Mouse (Mus musculus) forebrain, embryonic 15.5 days (tissue): Measurements from ENCODE around the gene Slc22a16. TPM values are rescaled to one million over a fixed set of nuclear protein-coding genes. Genes with fewer than 3 reads are reported as not detected.
A peak's percentile ranks its signal among the peaks of the same experiment; 100 is the strongest.
"Not testable (repeated sequence)": the region's sequence is repeated elsewhere in the genome, so short reads cannot be mapped to it uniquely, and the experiment has no call there.

Source experiments
- ATAC-seq: fragments of 200-750 bp; cut with Nextera tagmentation; replicated peaks from 2 replicates; pipeline ENCODE4 v1.8.0; 2017; ENCODE audit warnings: mild to moderate bottlenecking, moderate TSS enrichment, moderate library complexity
- H3K27ac ChIP-seq: fragments of 300-500 bp; sonication (generic); replicated peaks from 2 replicates; pipeline ENCODE4 v1.5.1; 2015; ENCODE audit warnings: mild to moderate bottlenecking, inconsistent platforms
- H3K27me3 ChIP-seq: fragments of 300-500 bp; sonication (generic); 2 replicates; pipeline ENCODE4 v1.6.1; 2015; ENCODE audit warnings: inconsistent platforms
- H3K36me3 ChIP-seq: fragments of 300-500 bp; sonication (generic); 2 replicates; pipeline ENCODE4 v1.6.1; 2015; ENCODE audit warnings: mild to moderate bottlenecking, inconsistent platforms
- H3K4me1 ChIP-seq: fragments of 300-500 bp; sonication (generic); 2 replicates; pipeline ENCODE4 v1.6.1; 2015; ENCODE audit warnings: inconsistent platforms
- H3K4me2 ChIP-seq: fragments of 300-500 bp; sonication (generic); replicated peaks from 2 replicates; pipeline ENCODE4 v1.6.1; 2015; ENCODE audit warnings: mild to moderate bottlenecking, inconsistent platforms
- H3K4me3 ChIP-seq: fragments of 300-500 bp; sonication (generic); 2 replicates; pipeline ENCODE4 v1.5.1; 2015; ENCODE audit warnings: mild to moderate bottlenecking, inconsistent platforms
- H3K9ac ChIP-seq: fragments of 300-500 bp; sonication (generic); replicated peaks from 2 replicates; pipeline ENCODE4 v1.6.1; 2015; ENCODE audit warnings: mild to moderate bottlenecking, inconsistent platforms
- H3K9me3 ChIP-seq: fragments of 300-500 bp; sonication (generic); 2 replicates; pipeline ENCODE4 v1.6.1; 2016; ENCODE audit warnings: inconsistent platforms
- WGBS: fragments of 180-500 bp; shearing (Covaris S2); methylation state at CpG from one replicate; pipeline ENCODE4 v1.1.7; 2015; ENCODE audit warnings: mixed read lengths; 5-methylcytosine and 5-hydroxymethylcytosine counted together
- polyA plus RNA-seq: library from polyadenylated mRNA; unstranded; fragments of >200 nt; fragmentation: Nextera tagmentation; extraction: Ambion mirVana; gene quantifications from 2 replicates; pipeline ENCODE4 v1.2.1, GENCODE M21; 2015

Slc22a16 gene
- polyA plus RNA-seq, 1 experiment from 2014 or later: not detected

- H3K4me2 ChIP-seq, H3K27me3 ChIP-seq, H3K27ac ChIP-seq, H3K4me3 ChIP-seq, H3K4me1 ChIP-seq, H3K9ac ChIP-seq, ATAC-seq, H3K36me3 ChIP-seq, H3K9me3 ChIP-seq: not testable (repeated sequence)
- 95% methylated on average over 4 of the region's 4 CpGs for WGBS
These were observed 37.5 kb upstream of the Slc22a16 start for GRCm38 (mm10) chr10:40532586-40532985.

DNA sequence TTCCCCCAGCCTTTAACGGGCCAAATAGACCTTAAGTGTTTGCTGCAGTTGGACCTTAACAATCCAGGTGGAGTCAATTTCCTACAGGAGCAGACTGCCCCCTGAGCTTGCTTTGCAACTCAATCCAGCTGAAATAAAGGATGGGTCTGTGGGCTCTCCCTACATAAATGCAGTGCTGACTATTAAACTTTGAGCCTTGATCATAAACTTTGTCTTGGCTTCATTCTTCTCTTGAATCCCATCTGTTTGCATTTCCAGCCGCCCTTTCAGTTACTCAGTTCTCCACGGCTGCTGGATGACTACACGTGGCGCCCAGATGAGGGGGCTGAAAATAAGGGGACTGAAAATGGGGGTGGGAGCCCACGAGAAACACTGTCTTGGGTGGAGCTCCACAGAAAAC, 28.8 kb upstream of the Slc22a16 start:
- no peak overlapping the region for H3K27ac ChIP-seq
- H3K9ac ChIP-seq: no peak overlapping the region
- no peaks in the 10 kb centered on the region for H3K9me3 ChIP-seq
- no peak overlapping the region for H3K4me3 ChIP-seq
- no peaks in the 10 kb centered on the region for H3K36me3 ChIP-seq
- no peak overlapping the region for H3K4me2 ChIP-seq
- no peak for ATAC-seq
- H3K27me3 ChIP-seq: no peaks in the 10 kb centered on the region
- H3K4me1 ChIP-seq: no peaks in the 10 kb centered on the region
- WGBS: 85% methylated on average over 6 of the region's 6 CpGs

- H3K9me3 ChIP-seq: no peaks in the 10 kb centered on the region
- no peaks in the 10 kb centered on the region for H3K36me3 ChIP-seq
- ATAC-seq: no peak
- H3K4me3 ChIP-seq: no peak overlapping the region
- WGBS: 78% methylated on average over 2 of the region's 2 CpGs
- H3K27me3 ChIP-seq: no peaks in the 10 kb centered on the region
- H3K4me1 ChIP-seq: no peaks in the 10 kb centered on the region
- H3K4me2 ChIP-seq: no peak overlapping the region
- H3K9ac ChIP-seq: no peak overlapping the region
- no peak overlapping the region for H3K27ac ChIP-seq
These were observed 20.8 kb upstream of the Slc22a16 start for GRCm38 (mm10) chr10:40549317-40549716.

DNA sequence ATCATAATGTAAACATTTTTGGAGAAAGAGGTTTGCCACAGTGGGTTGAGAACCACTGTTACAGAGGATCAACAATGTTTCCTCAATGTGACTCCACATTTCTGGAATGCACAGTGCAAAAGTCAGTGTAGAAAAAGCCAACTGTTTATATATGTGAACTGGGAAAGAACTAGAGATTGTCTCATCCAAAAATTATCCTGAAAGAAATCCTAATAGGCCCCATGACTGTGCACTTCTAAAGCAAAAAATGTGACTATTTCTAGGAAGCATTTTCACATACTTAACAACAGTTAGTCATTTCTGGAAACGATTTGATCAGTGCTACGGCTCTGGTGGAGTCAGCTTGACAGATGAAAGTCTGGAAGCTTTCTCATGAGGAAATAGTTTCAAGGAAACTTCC, 18.3 kb upstream of the Slc22a16 start:
- Histone ChIP-seq H3K27me3 (no peaks in the 10 kb centered on the region), H3K9me3 (no peaks in the 10 kb centered on the region), H3K4me1 (no peaks in the 10 kb centered on the region), H3K4me2 (no peak overlapping the region), H3K27ac (no peak overlapping the region), H3K9ac (no peak overlapping the region), H3K36me3 (no peaks in the 10 kb centered on the region), H3K4me3 (no peak overlapping the region)
- ATAC-seq: no peak
- 72% methylated on average over 2 of the region's 2 CpGs for WGBS

DNA sequence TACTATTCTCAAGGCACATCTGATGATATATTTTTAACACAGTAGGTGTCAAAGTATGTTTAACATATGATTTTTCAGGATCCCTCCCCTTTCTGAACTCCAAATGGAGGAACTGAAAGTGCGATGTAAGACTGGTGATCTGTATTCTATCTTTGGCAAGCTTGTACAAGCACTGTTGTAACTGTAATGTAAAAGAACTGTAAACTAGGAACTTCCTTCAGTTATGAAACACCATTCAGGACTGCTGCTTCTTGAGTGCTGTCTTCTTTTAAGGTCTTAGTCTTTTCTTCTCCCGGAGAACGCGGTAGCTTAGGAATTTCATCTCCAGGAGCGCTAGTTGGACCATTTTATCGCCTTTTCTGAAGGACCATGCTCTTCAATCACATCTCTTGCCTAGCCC, 4.4 kb upstream of the Slc22a16 start:
- WGBS: 96% methylated on average over 6 of the region's 6 CpGs
- H3K4me3 ChIP-seq, H3K9ac ChIP-seq, H3K27me3 ChIP-seq, H3K4me2 ChIP-seq, ATAC-seq, H3K4me1 ChIP-seq, H3K27ac ChIP-seq, H3K36me3 ChIP-seq, H3K9me3 ChIP-seq: not testable (repeated sequence)

DNA sequence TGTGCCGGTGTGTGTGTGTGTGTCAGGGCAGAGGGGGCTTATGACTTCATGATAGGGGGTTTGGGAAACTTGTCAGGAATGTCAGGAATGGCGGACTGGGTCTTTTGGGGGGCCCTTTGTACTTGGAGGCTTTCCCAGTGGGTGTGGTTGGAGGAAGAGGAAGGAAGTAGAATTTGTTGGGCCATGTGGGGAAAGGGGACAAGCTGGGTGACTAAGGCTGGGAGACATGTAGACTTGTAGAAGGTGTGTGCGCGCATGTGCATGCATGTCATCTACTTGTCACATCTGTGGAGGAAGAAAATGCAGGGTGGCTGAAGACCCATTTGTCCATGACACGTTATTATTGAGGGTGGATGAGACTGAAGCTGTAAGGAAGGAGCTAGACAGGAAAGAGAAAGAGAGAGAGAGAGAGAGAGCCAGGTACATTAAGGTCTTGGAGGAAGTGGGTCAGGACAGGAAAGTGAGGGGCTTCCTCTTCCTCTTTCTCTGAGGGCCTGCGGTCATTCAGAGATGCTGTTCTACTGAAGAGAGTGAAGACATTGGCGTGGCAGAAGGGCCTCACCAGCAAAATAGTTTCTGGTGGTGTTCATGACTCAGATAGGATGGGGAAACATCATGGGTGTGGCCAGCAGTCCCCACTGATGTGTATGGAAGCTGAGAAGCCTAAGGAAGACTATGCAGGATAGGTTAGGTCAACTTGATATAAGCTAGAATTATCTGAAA, 5.9 kb downstream of the Slc22a16 start:
- H3K27me3 ChIP-seq: no peaks in the 10 kb centered on the region
- no peaks in the 10 kb centered on the region for H3K4me1 ChIP-seq
- H3K9me3 ChIP-seq: no peaks in the 10 kb centered on the region
- WGBS: 94% methylated on average over 7 of the region's 7 CpGs
- no peak overlapping the region for H3K27ac ChIP-seq
- no peak overlapping the region for H3K4me2 ChIP-seq
- H3K4me3 ChIP-seq: no peak overlapping the region
- H3K9ac ChIP-seq: no peak overlapping the region
- no peaks in the 10 kb centered on the region for H3K36me3 ChIP-seq
- no peak for ATAC-seq

DNA sequence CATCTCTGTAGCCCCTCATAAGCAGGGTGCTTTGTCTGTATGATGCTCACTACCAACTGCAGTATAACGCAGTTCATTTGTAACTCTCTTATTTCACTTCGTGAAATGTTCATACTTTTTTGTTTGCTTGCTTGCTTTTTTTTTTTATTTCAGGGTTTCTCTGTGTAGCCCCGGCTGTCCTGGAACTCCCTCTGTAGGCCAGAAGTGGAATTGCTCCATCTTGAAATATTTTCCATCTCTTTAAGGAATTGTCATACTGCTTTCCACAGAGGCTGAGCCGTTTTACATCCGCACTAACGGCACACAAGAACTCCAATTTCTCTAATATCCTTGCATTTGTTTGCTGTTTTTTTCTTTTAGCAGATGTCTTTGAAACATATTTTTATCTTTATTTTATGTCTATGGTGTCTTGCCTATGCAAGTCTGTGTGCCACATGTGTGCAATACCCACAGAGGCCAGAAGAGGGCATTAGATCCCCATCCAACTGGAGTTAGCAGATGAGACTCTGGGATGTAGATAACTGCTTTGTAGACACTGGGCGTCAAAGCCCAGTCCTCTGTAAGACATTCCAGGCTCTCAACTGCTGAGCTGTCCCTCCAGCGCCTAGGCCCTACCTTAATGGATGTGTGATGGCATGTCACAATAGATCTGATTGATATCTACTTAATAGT, 13.6 kb downstream of the Slc22a16 start:
- Histone ChIP-seq H3K4me1 (no peaks in the 10 kb centered on the region), H3K27ac (no peak overlapping the region), H3K36me3 (no peaks in the 10 kb centered on the region), H3K9me3 (no peaks in the 10 kb centered on the region), H3K4me2 (no peak overlapping the region), H3K9ac (no peak overlapping the region), H3K27me3 (no peaks in the 10 kb centered on the region), H3K4me3 (no peak overlapping the region)
- WGBS: 83% methylated on average over 8 of the region's 8 CpGs
- ATAC-seq: no peak

DNA sequence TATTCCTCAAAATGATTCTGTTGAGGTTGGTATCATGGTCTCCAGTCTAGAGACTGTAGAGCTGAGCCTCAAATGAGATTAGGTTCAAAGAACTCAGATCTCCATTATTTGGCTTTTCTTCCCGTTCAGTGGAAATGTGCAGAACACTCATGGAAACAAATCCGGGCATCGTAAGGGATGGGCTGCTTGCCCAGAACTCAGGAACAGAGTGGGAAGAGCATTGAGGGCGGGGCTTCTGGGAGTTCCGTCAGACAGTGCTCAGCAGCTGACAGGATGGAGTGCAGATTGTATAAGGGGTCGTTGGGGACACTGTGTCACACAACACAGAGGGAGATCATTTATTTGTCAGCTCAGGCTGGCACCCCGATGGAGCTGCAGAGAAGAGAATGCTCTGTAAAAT, 22.1 kb downstream of the Slc22a16 start:
- Histone ChIP-seq H3K4me2 (no peak overlapping the region), H3K4me1 (no peaks in the 10 kb centered on the region), H3K9ac (no peak overlapping the region), H3K4me3 (no peak overlapping the region), H3K27ac (no peak overlapping the region), H3K27me3 (no peaks in the 10 kb centered on the region), H3K9me3 (no peaks in the 10 kb centered on the region), H3K36me3 (no peaks in the 10 kb centered on the region)
- ATAC-seq: no peak
- 51% methylated on average over 7 of the region's 7 CpGs for WGBS

GRCm38 (mm10) chr10:40597177-40597576, 27.0 kb downstream of the Slc22a16 start:
- Histone ChIP-seq H3K9ac (no peak overlapping the region), H3K27ac (no peak overlapping the region), H3K9me3 (no peaks in the 10 kb centered on the region), H3K4me3 (no peak overlapping the region), H3K4me1 (no peaks in the 10 kb centered on the region), H3K27me3 (no peaks in the 10 kb centered on the region), H3K36me3 (no peaks in the 10 kb centered on the region), H3K4me2 (no peak overlapping the region)
- 93% methylated on average over 3 of the region's 3 CpGs for WGBS
- no peak for ATAC-seq

DNA sequence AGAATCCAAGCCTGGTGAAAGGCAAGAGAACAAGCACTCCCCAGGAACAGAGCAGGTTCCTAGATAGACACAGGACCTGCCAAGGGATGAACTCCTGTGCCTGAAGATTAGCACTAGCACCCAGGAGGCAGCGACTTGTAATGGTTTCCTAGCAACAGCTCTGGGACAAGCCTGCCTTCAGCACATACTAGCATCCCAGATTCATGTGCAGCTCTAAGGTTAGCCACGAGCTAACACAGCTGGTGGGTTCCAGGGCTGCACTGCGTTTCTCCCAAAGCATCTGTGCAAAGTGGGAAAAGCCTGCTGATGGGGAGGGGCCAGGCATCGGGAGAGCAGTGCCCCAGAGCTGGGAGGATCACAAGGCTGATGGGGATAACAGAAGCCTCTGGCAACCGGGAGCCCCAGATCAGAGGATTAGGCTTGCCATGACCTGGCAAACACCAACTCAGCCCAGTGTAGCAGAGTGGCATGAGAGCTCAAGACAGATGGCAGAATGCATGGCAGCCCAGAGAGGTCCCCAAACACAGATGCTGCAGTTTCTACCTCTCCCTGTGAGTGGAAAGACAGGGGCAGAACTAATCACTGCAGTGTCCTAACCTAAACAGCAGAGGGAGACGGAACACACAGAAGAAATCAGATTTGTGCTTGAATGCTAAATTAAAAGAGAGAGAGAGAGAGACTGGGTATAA, 34.7 kb downstream of the Slc22a16 start:
- Histone ChIP-seq H3K27me3 (no peaks in the 10 kb centered on the region), H3K27ac (no peak overlapping the region), H3K4me1 (no peaks in the 10 kb centered on the region), H3K9me3 (no peaks in the 10 kb centered on the region), H3K4me2 (no peak overlapping the region), H3K36me3 (no peaks in the 10 kb centered on the region), H3K4me3 (no peak overlapping the region), H3K9ac (no peak overlapping the region)
- WGBS: 48% methylated on average over 6 of the region's 6 CpGs
- peak; percentile 48; the same call in 1 of the 2 replicates for ATAC-seq

DNA sequence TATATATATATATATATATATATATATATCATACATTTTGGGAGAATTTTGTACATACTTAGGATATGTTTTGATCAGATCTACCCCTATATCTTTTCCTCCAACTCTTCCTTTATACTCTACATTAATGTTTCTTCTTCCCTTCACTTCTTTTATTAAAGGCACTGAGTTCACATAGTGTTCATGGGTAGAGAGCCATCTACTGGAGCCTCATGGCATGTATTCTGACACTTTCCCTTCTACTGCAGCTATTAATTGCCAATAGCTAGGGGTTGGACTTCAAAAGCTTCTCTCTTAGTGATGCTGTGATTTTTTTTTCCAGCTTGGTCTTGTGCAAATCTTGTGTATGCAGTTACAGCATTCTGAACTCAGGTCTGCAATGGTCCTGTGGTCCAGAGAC, 47.8 kb downstream of the Slc22a16 start:
- Histone ChIP-seq H3K36me3 (no peaks in the 10 kb centered on the region), H3K9me3 (no peaks in the 10 kb centered on the region), H3K27me3 (no peaks in the 10 kb centered on the region), H3K4me2 (no peak overlapping the region), H3K9ac (no peak overlapping the region), H3K27ac (no peak overlapping the region), H3K4me3 (no peak overlapping the region), H3K4me1 (no peaks in the 10 kb centered on the region)
- no peak for ATAC-seq

GRCm38 (mm10) chr10:40619760-40620159, 49.6 kb downstream of the Slc22a16 start:
- no peaks in the 10 kb centered on the region for H3K36me3 ChIP-seq
- H3K27ac ChIP-seq: no peak overlapping the region
- H3K4me2 ChIP-seq: no peak overlapping the region
- H3K9ac ChIP-seq: no peak overlapping the region
- no peaks in the 10 kb centered on the region for H3K27me3 ChIP-seq
- 93% methylated on average over 1 of the region's 1 CpGs for WGBS
- H3K4me3 ChIP-seq: no peak overlapping the region
- ATAC-seq: no peak
- H3K4me1 ChIP-seq: no peaks in the 10 kb centered on the region
- H3K9me3 ChIP-seq: no peaks in the 10 kb centered on the region
